ENCODE assay signal across 7 mouse cellular contexts in genomic region chr5:52515246-52516021, GRCm38 (mm10). TPM values are rescaled to one million over a fixed set of nuclear protein-coding genes. Genes with fewer than 3 reads are reported as not detected.
DNase-seq lines count a peak whose midpoint lies in the region; ATAC-seq and TF ChIP-seq lines count a peak whose summit lies in the region.

No protein-coding gene starts in this region.

- intact Hi-C loops in left cerebral cortex, postnatal 10 days (cut with DNase I) = no loop called here

- TF ChIP-seq CTCF in small intestine, adult 2 months (IDR thresholded peaks at IDR 0.05; ENCODE audit: extremely low read depth, insufficient read length, insufficient replicate concordance, low read depth, low read length) = peak; percentile 81; the same call in 1 of the 2 replicates

- 0 out of 2 replicates have a peak, but pooled peaks cover 6% of the 10 kb centered on the region for H3K27me3 ChIP-seq in intestine, embryonic 14.5 days (replicated peaks; ENCODE audit: control insufficient read depth, insufficient read depth, low read length)
- no peaks in the 10 kb centered on the region for H3K27me3 ChIP-seq in small intestine, adult 2 months (ENCODE audit: control insufficient read depth, insufficient read depth, low read length)

- peak; percentile 88 for ATAC-seq in common myeloid progenitor, adult 5-6 weeks (replicated peaks; ENCODE audit: low read depth, poor library complexity, severe bottlenecking)
- no peak for ATAC-seq in intestine, embryonic 14.5 days (replicated peaks; ENCODE audit: low FRiP score, low TSS enrichment, low read depth)
- peak; percentile 69 for ATAC-seq in megakaryocyte-erythroid progenitor cell, adult 5-6 weeks (replicated peaks; ENCODE audit: low FRiP score, low TSS enrichment, poor library complexity, severe bottlenecking)

- no peak for TF ChIP-seq POLR2A in small intestine, adult 2 months (IDR thresholded peaks at IDR 0.05; ENCODE audit: low read depth, low read length)

- 36% methylated on average over 22 of the region's 22 CpGs for WGBS in intestine, embryonic 14.5 days
- 29% methylated on average over 22 of the region's 22 CpGs for WGBS in small intestine, adult 2 months

- DNase-seq in adrenal gland, adult 8-10 months = peak; percentile 20
- DNase-seq in gastrocnemius, postnatal 10 days = peak; percentile 83
- DNase-seq in intestine, embryonic 14.5 days (ENCODE audit: low spot score) = peak; percentile 80
- DNase-seq in left cerebral cortex, postnatal 10 days (ENCODE audit: extremely low spot score in 1 of 2, low spot score in 2 of 2) = peak; percentile 53 to 81

- H3K4me2 ChIP-seq in intestine, embryonic 14.5 days (ENCODE audit: low read length) = peak overlapping the region; percentile 53

- no peaks in the 10 kb centered on the region for H3K9me3 ChIP-seq in intestine, embryonic 14.5 days (ENCODE audit: control insufficient read depth, low read length)

- 0 out of 2 replicates have a peak, but pooled peaks cover 4% of the 10 kb centered on the region for H3K4me1 ChIP-seq in intestine, embryonic 14.5 days (replicated peaks; ENCODE audit: control insufficient read depth, insufficient read depth, low read length)
- peaks cover 2% of the 10 kb centered on the region; the same call in 1 of the 2 replicates for H3K4me1 ChIP-seq in small intestine, adult 2 months (ENCODE audit: control insufficient read depth, insufficient read depth, insufficient read length, low read length)

- peak overlapping the region; percentile 21; the same call in 1 of the 2 replicates for H3K4me3 ChIP-seq in intestine, embryonic 14.5 days (ENCODE audit: low read depth, low read length)
- no peak overlapping the region for H3K4me3 ChIP-seq in small intestine, adult 2 months (ENCODE audit: low read depth, low read length)

- no peak overlapping the region for H3K9ac ChIP-seq in intestine, embryonic 14.5 days (ENCODE audit: low read length)

- H3K36me3 ChIP-seq in intestine, embryonic 14.5 days (ENCODE audit: control insufficient read depth, insufficient read depth, low read length) = no peaks in the 10 kb centered on the region
- H3K36me3 ChIP-seq in small intestine, adult 2 months (ENCODE audit: control insufficient read depth, insufficient read depth, low read length) = no peaks in the 10 kb centered on the region

- H3K27ac ChIP-seq in intestine, embryonic 14.5 days (ENCODE audit: low read depth) = no peak overlapping the region
- H3K27ac ChIP-seq in small intestine, adult 2 months (ENCODE audit: insufficient read depth, low read depth, low read length) = no peak overlapping the region

RNA-seq across cellular contexts. Expression of gene Ccdc149, which starts 44.1 kb away (rescaled TPM):
- total RNA-seq in adrenal gland, adult 8-10 months (2022) = 10 to 100 TPM in 3 of 4 experiments, 1 to 10 TPM in 1; 8.9 to 16.8 (median 13.3) TPM
- 1.1 TPM in 1 of 2 replicates, not detected in the other for total RNA-seq in common myeloid progenitor, adult 5-6 weeks (2017)
- total RNA-seq in gastrocnemius, postnatal 10 days (2021) = 1 to 10 TPM; 3.8 to 4.7 TPM
- 3.0 and 3.7 TPM in 2 replicates for polyA plus RNA-seq in intestine, embryonic 14.5 days (2014; fragmentation: Nextera tagmentation; extraction: Ambion mirVana)
- 10 to 100 TPM; 33.1 to 35.6 TPM for total RNA-seq in left cerebral cortex, postnatal 10 days (2021)
- 0.47 TPM in 1 of 2 replicates, not detected in the other for total RNA-seq in megakaryocyte-erythroid progenitor cell, adult 5-6 weeks (2014; fragmentation: Nextera tagmentation)
- total RNA-seq in megakaryocyte-erythroid progenitor cell, adult 5-6 weeks (2017) = 0.04 and 0.75 TPM in 2 replicates
- 0.76 and 1.9 TPM in 2 replicates for polyA plus RNA-seq in small intestine, adult 2 months (2012; rRNA removed)

RNA-seq across cellular contexts. Expression of gene Lgi2, which starts 50.8 kb away (rescaled TPM):
- under 1 TPM; 0.34 to 0.91 (median 0.55) TPM for total RNA-seq in adrenal gland, adult 8-10 months (2022)
- not detected in 2 replicates for total RNA-seq in common myeloid progenitor, adult 5-6 weeks (2017)
- 1 to 10 TPM; 6.2 to 6.6 TPM for total RNA-seq in gastrocnemius, postnatal 10 days (2021)
- polyA plus RNA-seq in intestine, embryonic 14.5 days (2014; fragmentation: Nextera tagmentation; extraction: Ambion mirVana) = 8.9 and 10.5 TPM in 2 replicates
- total RNA-seq in left cerebral cortex, postnatal 10 days (2021) = 10 to 100 TPM; 61.1 to 65.1 TPM
- total RNA-seq in megakaryocyte-erythroid progenitor cell, adult 5-6 weeks (2014; fragmentation: Nextera tagmentation) = not detected in 2 replicates
- not detected in 2 replicates for total RNA-seq in megakaryocyte-erythroid progenitor cell, adult 5-6 weeks (2017)
- 0.47 and 0.86 TPM in 2 replicates for polyA plus RNA-seq in small intestine, adult 2 months (2012; rRNA removed)

Comparison
In these comparisons a context has a peak if more than half of its experiments do, and no peak if none do; other contexts are left out.
1. DNase-seq: peak in every context shown above with its lines; median percentile 83 in gastrocnemius, postnatal 10 days; 80 in intestine, embryonic 14.5 days; 67 in left cerebral cortex, postnatal 10 days; 20 in adrenal gland, adult 8-10 months.
2. RNA of gene Lgi2, which starts 50.8 kb away (total RNA-seq): 61.1 to 65.1 TPM in left cerebral cortex, postnatal 10 days; 6.2 to 6.6 TPM in gastrocnemius, postnatal 10 days, 0.34 to 0.91 TPM in adrenal gland, adult 8-10 months, not detected in common myeloid progenitor, adult 5-6 weeks and not detected in megakaryocyte-erythroid progenitor cell, adult 5-6 weeks; every median in the first group is over 4 times any median in the second.